Mouse (Mus musculus): ENCODE data around the gene Actr1a. TPM values are rescaled to one million over a fixed set of nuclear protein-coding genes. Genes with fewer than 3 reads are reported as not detected.

Gene Actr1a
- polyA plus RNA-seq (2011; ENCODE audit: insufficient read depth, insufficient read length, low read depth, missing spikeins), result 75.3 and 92.8 TPM in 2 replicates

- H3K27ac ChIP-seq (ENCODE audit: insufficient read depth, low read length), result no peak within 1 kb of the TSS
- H3K9ac ChIP-seq (ENCODE audit: low read depth, poor library complexity, severe bottlenecking), result peak within 1 kb of the TSS; percentile 56
- H3K27me3 ChIP-seq (ENCODE audit: control insufficient read depth, insufficient read depth, low read length, poor library complexity, severe bottlenecking), result no peaks in the 10 kb centered on the region
- H3K4me3 ChIP-seq (ENCODE audit: low read depth, low read length), result peak within 1 kb of the TSS; percentile 88
- H3K4me1 ChIP-seq (ENCODE audit: control insufficient read depth, insufficient read depth, low read length), result no peaks in the 10 kb centered on the region
- TF ChIP-seq CTCF (IDR thresholded peaks at IDR 0.05; ENCODE audit: low read depth, low read length) (no peak), EP300 (IDR thresholded peaks at IDR 0.05; ENCODE audit: insufficient read depth, low read depth, low read length) (no peak), POLR2A (IDR thresholded peaks at IDR 0.05; ENCODE audit: insufficient read depth, low read length) (peak; percentile 44)
- no peaks in the 10 kb centered on the region for H3K36me3 ChIP-seq (ENCODE audit: control insufficient read depth, insufficient read depth, low read length, poor library complexity, severe bottlenecking)
- H3K9me3 ChIP-seq (replicated peaks; ENCODE audit: control insufficient read depth, insufficient read depth, low read length, poor library complexity, severe bottlenecking), result no peaks in the 10 kb centered on the region
Observed at GRCm38 (mm10) chr19:46395109-46396009, at the start of gene Actr1a. Actr1a (minus strand) TSS chr19:46395748.

- TF ChIP-seq EP300 (IDR thresholded peaks at IDR 0.05; ENCODE audit: insufficient read depth, low read depth, low read length) (0 out of 2 replicates have a peak, but pooled peaks have one; percentile 5), POLR2A (IDR thresholded peaks at IDR 0.05; ENCODE audit: insufficient read depth, low read length) (no peak), CTCF (IDR thresholded peaks at IDR 0.05; ENCODE audit: low read depth, low read length) (peak; percentile 78)
- no peak overlapping the region for H3K9ac ChIP-seq (ENCODE audit: low read depth, poor library complexity, severe bottlenecking)
- no peak overlapping the region for H3K4me3 ChIP-seq (ENCODE audit: low read depth, low read length)
- H3K27ac ChIP-seq (ENCODE audit: insufficient read depth, low read length), result peak overlapping the region; percentile 25; the same call in 1 of the 2 replicates
- no peaks in the 10 kb centered on the region for H3K9me3 ChIP-seq (replicated peaks; ENCODE audit: control insufficient read depth, insufficient read depth, low read length, poor library complexity, severe bottlenecking)
- no peaks in the 10 kb centered on the region for H3K27me3 ChIP-seq (ENCODE audit: control insufficient read depth, insufficient read depth, low read length, poor library complexity, severe bottlenecking)
- no peaks in the 10 kb centered on the region for H3K4me1 ChIP-seq (ENCODE audit: control insufficient read depth, insufficient read depth, low read length)
- no peaks in the 10 kb centered on the region for H3K36me3 ChIP-seq (ENCODE audit: control insufficient read depth, insufficient read depth, low read length, poor library complexity, severe bottlenecking)
Observed at GRCm38 (mm10) chr19:46444209-46444608, 48.7 kb upstream of the Actr1a start.

- H3K9me3 ChIP-seq (replicated peaks; ENCODE audit: control insufficient read depth, insufficient read depth, low read length, poor library complexity, severe bottlenecking), result no peaks in the 10 kb centered on the region
- no peak overlapping the region for H3K4me3 ChIP-seq (ENCODE audit: low read depth, low read length)
- 0 out of 2 replicates have a peak overlapping the region, but pooled peaks have one; percentile 25 for H3K27ac ChIP-seq (ENCODE audit: insufficient read depth, low read length)
- TF ChIP-seq CTCF (IDR thresholded peaks at IDR 0.05; ENCODE audit: low read depth, low read length), result no peak
- TF ChIP-seq EP300 (IDR thresholded peaks at IDR 0.05; ENCODE audit: insufficient read depth, low read depth, low read length), result 0 out of 2 replicates have a peak, but pooled peaks have one; percentile 38
- TF ChIP-seq POLR2A (IDR thresholded peaks at IDR 0.05; ENCODE audit: insufficient read depth, low read length), result no peak
- no peaks in the 10 kb centered on the region for H3K36me3 ChIP-seq (ENCODE audit: control insufficient read depth, insufficient read depth, low read length, poor library complexity, severe bottlenecking)
- no peak overlapping the region for H3K9ac ChIP-seq (ENCODE audit: low read depth, poor library complexity, severe bottlenecking)
- H3K4me1 ChIP-seq (ENCODE audit: control insufficient read depth, insufficient read depth, low read length), result no peaks in the 10 kb centered on the region
- no peaks in the 10 kb centered on the region for H3K27me3 ChIP-seq (ENCODE audit: control insufficient read depth, insufficient read depth, low read length, poor library complexity, severe bottlenecking)
Observed at GRCm38 (mm10) chr19:46443509-46443908, 48.0 kb upstream of the Actr1a start.

GRCm38 (mm10) chr19:46435492-46435891 lies 39.9 kb upstream of the Actr1a start:
- Histone ChIP-seq H3K27me3 (ENCODE audit: control insufficient read depth, insufficient read depth, low read length, poor library complexity, severe bottlenecking) (no peaks in the 10 kb centered on the region), H3K36me3 (ENCODE audit: control insufficient read depth, insufficient read depth, low read length, poor library complexity, severe bottlenecking) (no peaks in the 10 kb centered on the region), H3K9ac (ENCODE audit: low read depth, poor library complexity, severe bottlenecking) (no peak overlapping the region), H3K27ac (ENCODE audit: insufficient read depth, low read length) (no peak overlapping the region), H3K4me3 (ENCODE audit: low read depth, low read length) (no peak overlapping the region), H3K9me3 (replicated peaks; ENCODE audit: control insufficient read depth, insufficient read depth, low read length, poor library complexity, severe bottlenecking) (no peaks in the 10 kb centered on the region), H3K4me1 (ENCODE audit: control insufficient read depth, insufficient read depth, low read length) (peaks cover 2% of the 10 kb centered on the region)
- TF ChIP-seq EP300 (IDR thresholded peaks at IDR 0.05; ENCODE audit: insufficient read depth, low read depth, low read length), result peak; percentile 60; the same call in 1 of the 2 replicates
- no peak for TF ChIP-seq POLR2A (IDR thresholded peaks at IDR 0.05; ENCODE audit: insufficient read depth, low read length)
- TF ChIP-seq CTCF (IDR thresholded peaks at IDR 0.05; ENCODE audit: low read depth, low read length), result peak; percentile 79

GRCm38 (mm10) chr19:46434591-46434990 lies 39.0 kb upstream of the Actr1a start:
- no peak for TF ChIP-seq POLR2A (IDR thresholded peaks at IDR 0.05; ENCODE audit: insufficient read depth, low read length)
- no peak for TF ChIP-seq EP300 (IDR thresholded peaks at IDR 0.05; ENCODE audit: insufficient read depth, low read depth, low read length)
- TF ChIP-seq CTCF (IDR thresholded peaks at IDR 0.05; ENCODE audit: low read depth, low read length), result no peak
- H3K4me1 ChIP-seq (ENCODE audit: control insufficient read depth, insufficient read depth, low read length), result peaks cover 2% of the 10 kb centered on the region
- no peak overlapping the region for H3K27ac ChIP-seq (ENCODE audit: insufficient read depth, low read length)
- H3K4me3 ChIP-seq (ENCODE audit: low read depth, low read length), result no peak overlapping the region
- no peaks in the 10 kb centered on the region for H3K36me3 ChIP-seq (ENCODE audit: control insufficient read depth, insufficient read depth, low read length, poor library complexity, severe bottlenecking)
- H3K9me3 ChIP-seq (replicated peaks; ENCODE audit: control insufficient read depth, insufficient read depth, low read length, poor library complexity, severe bottlenecking), result no peaks in the 10 kb centered on the region
- H3K9ac ChIP-seq (ENCODE audit: low read depth, poor library complexity, severe bottlenecking), result no peak overlapping the region
- no peaks in the 10 kb centered on the region for H3K27me3 ChIP-seq (ENCODE audit: control insufficient read depth, insufficient read depth, low read length, poor library complexity, severe bottlenecking)

- H3K27me3 ChIP-seq (ENCODE audit: control insufficient read depth, insufficient read depth, low read length, poor library complexity, severe bottlenecking), result no peaks in the 10 kb centered on the region
- H3K9me3 ChIP-seq (replicated peaks; ENCODE audit: control insufficient read depth, insufficient read depth, low read length, poor library complexity, severe bottlenecking), result no peaks in the 10 kb centered on the region
- H3K27ac ChIP-seq (ENCODE audit: insufficient read depth, low read length), result no peak overlapping the region
- TF ChIP-seq POLR2A (IDR thresholded peaks at IDR 0.05; ENCODE audit: insufficient read depth, low read length) (no peak), EP300 (IDR thresholded peaks at IDR 0.05; ENCODE audit: insufficient read depth, low read depth, low read length) (no peak), CTCF (IDR thresholded peaks at IDR 0.05; ENCODE audit: low read depth, low read length) (no peak)
- H3K4me1 ChIP-seq (ENCODE audit: control insufficient read depth, insufficient read depth, low read length), result peaks cover 2% of the 10 kb centered on the region
- H3K9ac ChIP-seq (ENCODE audit: low read depth, poor library complexity, severe bottlenecking), result no peak overlapping the region
- no peak overlapping the region for H3K4me3 ChIP-seq (ENCODE audit: low read depth, low read length)
- H3K36me3 ChIP-seq (ENCODE audit: control insufficient read depth, insufficient read depth, low read length, poor library complexity, severe bottlenecking), result no peaks in the 10 kb centered on the region
Observed at GRCm38 (mm10) chr19:46434148-46434547, 38.6 kb upstream of the Actr1a start.

Measured in ES-Bruce4 (cell line).